Mouse (Mus musculus) testis, adult 2 months (tissue): ENCODE measurements around the gene Il2rb.

Experiments
- CTCF ChIP-seq: fragments of 200-500 bp; IDR thresholded peaks from 2 replicates; pipeline ENCODE4 v1.5.1; 2012; ENCODE audit warnings: low read depth, mild to moderate bottlenecking, inconsistent platforms, low read length, moderate library complexity; ENCODE audit not compliant: control insufficient read depth, insufficient read depth, insufficient replicate concordance
- POLR2A ChIP-seq: fragments of 200-500 bp; IDR thresholded peaks from 2 replicates; pipeline ENCODE4 v1.6.1; 2012; ENCODE audit warnings: low read depth, mild to moderate bottlenecking, inconsistent platforms, low read length, moderate library complexity; ENCODE audit not compliant: control insufficient read depth

DNA sequence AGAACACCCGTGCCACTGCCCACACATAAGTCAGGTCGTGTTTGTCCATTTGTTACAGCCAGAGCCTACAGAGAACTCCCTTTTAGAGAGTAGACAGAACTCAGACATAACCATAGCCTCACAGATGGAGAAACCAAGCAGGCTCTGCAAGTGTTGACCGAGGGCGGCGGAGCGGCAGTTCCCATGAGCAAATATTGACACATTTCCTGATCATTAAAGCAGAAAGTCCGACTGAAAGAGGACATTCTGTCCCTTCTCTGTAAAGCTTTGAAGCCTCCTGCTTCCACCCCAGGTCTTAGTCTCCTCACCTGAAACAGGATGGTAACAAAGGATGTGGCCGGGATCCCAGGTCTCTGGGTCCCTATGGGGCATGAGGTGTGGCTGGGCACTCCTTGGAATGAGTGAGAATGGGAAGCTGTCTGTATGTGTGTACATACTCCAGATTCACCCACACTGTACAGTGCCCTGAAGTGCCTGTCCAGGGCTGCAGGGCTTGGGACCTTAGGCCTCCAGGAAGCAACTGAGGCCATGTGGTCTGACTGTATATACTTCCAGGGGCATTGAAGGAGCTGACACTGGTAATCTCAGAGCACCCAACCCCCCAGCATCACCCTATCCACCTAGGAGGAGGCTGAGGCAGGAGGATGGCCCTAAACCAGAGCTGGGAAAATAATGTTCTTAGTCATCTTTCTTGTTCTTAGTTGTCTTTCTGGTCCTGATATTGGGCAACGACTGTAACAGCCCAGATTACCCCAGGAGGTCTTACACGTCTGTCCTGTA, 37.7 kb upstream of the Il2rb start:
- no peak for TF ChIP-seq CTCF
- TF ChIP-seq POLR2A, result no peak
